Mouse (Mus musculus): ENCODE results near the gene Caly. TPM values are rescaled to one million over a fixed set of nuclear protein-coding genes. Genes with fewer than 3 reads are reported as not detected.

Gene Caly
- total RNA-seq, 1 experiment from 2014 or later: not detected

DNA sequence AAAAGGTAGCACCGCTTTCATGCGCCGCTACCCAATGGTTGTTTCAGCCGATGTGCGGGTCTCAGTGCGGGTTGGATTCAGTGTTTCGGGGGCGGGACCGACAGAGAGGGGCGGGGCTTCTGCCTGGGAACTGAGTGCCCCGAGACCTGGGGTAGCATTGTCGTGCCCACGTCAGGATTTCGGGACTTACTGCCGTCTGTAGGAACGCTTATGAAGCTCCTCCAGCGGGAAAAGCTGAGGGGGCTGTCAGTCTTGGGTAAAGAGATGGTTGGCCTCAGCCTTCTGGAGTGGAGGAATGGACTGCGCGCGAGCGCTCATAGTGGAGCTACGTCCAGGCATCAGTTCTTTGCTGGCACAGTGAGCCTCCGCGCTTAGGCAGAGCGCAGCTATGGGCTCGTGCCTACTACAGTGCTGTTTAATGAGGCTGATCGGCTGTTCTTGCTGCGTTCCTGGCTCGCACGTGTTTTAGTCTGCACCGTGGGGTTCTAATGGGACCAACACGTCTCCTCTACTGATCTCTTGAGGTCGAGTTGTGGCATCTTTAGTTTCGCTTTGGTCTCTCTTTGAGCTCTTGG, 33.1 kb downstream of the Caly start:
- ATAC-seq (replicated peaks; ENCODE audit: insufficient number of reproducible peaks, low FRiP score, low TSS enrichment, poor library complexity, severe bottlenecking): no peak

- ATAC-seq (replicated peaks; ENCODE audit: insufficient number of reproducible peaks, low FRiP score, low TSS enrichment, poor library complexity, severe bottlenecking): no peak
Observed at GRCm38 (mm10) chr7:140048361-140049114, 33.8 kb downstream of the Caly start, which contains the start of gene Msx3. Msx3 (minus strand) TSS chr7:140049089.

DNA sequence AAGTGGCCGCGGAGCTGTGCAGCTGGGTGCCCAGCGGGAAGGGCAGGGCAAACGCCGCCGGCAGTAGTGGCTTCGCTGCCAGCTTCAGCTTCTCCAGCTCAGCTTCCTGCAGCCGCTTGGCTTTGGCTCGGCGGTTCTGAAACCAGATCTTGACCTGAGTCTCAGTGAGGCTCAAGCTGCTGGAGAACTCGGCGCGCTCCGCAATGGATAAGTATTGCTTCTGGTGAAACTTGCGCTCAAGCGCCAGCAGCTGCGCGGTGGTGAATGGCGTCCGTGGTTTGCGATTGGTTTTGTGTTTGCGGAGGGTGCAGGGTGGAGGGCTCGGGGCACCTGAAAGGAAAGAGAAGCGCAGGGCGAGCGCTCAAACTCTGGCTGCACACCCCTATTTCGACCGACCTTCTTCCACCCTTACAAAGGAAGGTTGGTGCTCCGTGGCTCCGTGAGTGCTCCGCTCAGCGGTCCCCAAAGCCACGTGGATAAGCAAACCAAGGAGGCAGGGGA, 34.5 kb downstream of the Caly start:
- 0 out of 2 replicates have a peak, but pooled peaks have one; percentile 15 for ATAC-seq (replicated peaks; ENCODE audit: insufficient number of reproducible peaks, low FRiP score, low TSS enrichment, poor library complexity, severe bottlenecking)

DNA sequence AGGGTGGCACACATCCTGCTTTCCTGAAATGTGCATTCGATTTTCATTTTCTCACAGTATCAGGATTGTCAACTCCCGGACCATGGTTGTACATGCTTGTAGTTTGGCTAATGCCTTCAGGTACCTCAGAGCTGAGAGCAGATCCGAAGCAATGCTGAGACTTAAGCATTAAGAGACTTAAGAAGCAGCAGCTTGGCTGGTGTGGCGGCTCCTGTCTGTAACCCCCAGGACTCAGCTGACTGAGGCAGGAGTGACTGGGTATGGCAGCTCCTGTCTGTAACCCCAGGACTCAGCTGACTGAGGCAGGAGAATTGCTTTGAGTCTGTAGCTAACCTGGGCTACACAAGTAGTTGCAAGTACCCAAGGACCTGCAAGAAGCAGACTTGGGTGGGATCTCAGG, 36.8 kb downstream of the Caly start:
- no peak for ATAC-seq (replicated peaks; ENCODE audit: insufficient number of reproducible peaks, low FRiP score, low TSS enrichment, poor library complexity, severe bottlenecking)

DNA sequence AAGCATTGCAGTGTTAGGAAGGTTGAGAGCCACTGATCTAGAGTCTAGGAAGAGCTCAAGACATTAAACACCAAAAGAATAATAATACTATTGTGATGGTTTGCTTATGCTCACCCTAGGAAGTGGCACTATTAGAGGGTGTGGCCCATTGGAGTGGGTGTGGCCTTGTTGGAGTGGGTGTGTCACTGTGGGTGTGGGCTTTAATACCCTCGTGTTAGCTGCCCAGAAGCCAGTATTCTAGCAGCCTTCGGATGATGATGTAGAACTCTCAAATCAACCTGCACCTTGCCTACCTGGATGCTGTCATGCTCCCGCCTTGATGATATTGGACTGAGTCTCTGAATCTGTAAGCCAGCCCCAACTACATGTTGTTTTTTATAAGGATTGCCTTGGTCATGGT, 39.6 kb downstream of the Caly start:
- no peak for ATAC-seq (replicated peaks; ENCODE audit: insufficient number of reproducible peaks, low FRiP score, low TSS enrichment, poor library complexity, severe bottlenecking)

- no peak for ATAC-seq (replicated peaks; ENCODE audit: insufficient number of reproducible peaks, low FRiP score, low TSS enrichment, poor library complexity, severe bottlenecking)
Observed at GRCm38 (mm10) chr7:140037171-140037555, 45.2 kb downstream of the Caly start.

DNA sequence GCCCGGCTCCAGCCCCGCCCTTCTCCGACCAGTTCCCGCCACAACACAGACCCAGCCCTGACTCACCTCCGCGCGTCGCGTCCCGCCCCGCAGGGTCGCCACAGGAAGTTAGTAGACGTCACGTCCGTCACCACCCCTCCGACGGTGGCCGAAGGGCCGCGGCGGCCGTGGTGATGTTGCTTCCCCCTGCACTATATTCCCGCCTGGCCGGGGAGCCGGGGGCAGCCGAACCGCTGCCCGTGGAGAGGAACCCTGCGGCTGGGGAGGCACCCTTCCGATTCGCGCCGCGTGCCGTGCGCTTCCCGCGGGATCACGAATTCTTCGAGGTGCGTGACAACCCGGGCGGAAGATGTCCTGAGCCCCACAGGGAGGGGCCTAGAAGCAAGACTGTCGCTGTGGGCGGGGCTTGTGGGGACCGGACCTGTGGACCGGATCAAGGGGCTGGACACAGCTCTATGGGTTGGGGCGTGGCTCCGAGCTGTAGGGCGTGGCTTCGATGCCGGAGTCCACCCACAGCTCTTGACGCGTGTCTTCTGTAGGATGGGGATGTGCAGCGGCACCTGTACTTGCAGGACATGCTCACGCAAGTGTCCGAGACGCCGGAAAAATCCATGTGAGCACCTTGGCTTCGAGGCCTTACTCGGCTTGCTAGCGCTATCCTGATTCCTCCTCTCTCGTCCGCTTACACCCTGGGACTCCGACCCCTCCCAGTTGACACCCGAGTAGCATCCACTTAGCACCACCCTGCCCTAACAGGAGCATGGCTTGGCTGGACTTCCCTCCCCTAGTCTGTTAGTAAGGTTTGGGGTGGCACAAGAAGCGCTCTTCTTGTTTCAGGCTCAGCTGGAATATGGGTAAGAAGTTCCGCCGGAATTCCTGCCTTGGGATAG, 45.8 kb downstream of the Caly start, which contains the start of the genes Zfp511 and Tubgcp2:
Zfp511 (plus strand) TSS at position 111 of the 890 bp plus-strand sequence.
Tubgcp2 (minus strand) TSS at position 389 of the 890 bp plus-strand sequence.
- ATAC-seq (replicated peaks; ENCODE audit: insufficient number of reproducible peaks, low FRiP score, low TSS enrichment, poor library complexity, severe bottlenecking): peak; percentile 94

- ATAC-seq (replicated peaks; ENCODE audit: insufficient number of reproducible peaks, low FRiP score, low TSS enrichment, poor library complexity, severe bottlenecking): no peak
Observed at GRCm38 (mm10) chr7:140035456-140035855, 46.9 kb downstream of the Caly start.

GRCm38 (mm10) chr7:140033386-140033785, 49.0 kb downstream of the Caly start:
- no peak for ATAC-seq (replicated peaks; ENCODE audit: insufficient number of reproducible peaks, low FRiP score, low TSS enrichment, poor library complexity, severe bottlenecking)

DNA sequence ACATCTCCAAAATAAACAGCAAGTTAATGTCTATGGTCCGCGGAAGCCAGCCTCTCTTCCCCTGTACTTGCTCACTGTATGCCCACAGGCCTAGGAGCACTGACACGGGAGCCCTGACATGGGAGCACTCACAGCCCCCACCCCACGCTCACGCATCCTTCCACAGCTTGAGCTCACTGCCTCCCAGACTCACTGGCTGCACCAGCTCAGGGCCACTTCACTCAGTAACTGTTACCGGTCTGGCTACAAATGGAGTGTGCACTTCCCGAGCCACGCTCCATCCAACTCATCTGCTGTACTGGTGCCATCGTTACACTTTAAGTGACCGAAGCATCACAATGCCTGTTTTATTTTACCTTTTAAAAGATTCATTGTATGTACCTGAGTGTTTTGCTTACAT, 50.0 kb downstream of the Caly start:
- no peak for ATAC-seq (replicated peaks; ENCODE audit: insufficient number of reproducible peaks, low FRiP score, low TSS enrichment, poor library complexity, severe bottlenecking)

- ATAC-seq (replicated peaks; ENCODE audit: insufficient number of reproducible peaks, low FRiP score, low TSS enrichment, poor library complexity, severe bottlenecking): no peak
Observed at GRCm38 (mm10) chr7:140031771-140032170, 50.6 kb downstream of the Caly start.

Other genes with a start within 250 kb of the Caly start
- not detected in 3 replicates for gene Adgra1, start 248.4 kb downstream of the Caly start, total RNA-seq (2017)
- gene Kndc1, start 187.9 kb downstream of the Caly start, total RNA-seq (2017): not detected in 3 replicates
- gene Utf1, start 138.8 kb downstream of the Caly start, total RNA-seq (2017): not detected in 3 replicates
- 1.5 TPM in 1 of 3 replicates, not detected in the others for gene 6430531B16Rik, start 103.8 kb downstream of the Caly start, total RNA-seq (2017)
- gene Adam8, start 90.0 kb downstream of the Caly start, total RNA-seq (2017): 10.2 to 54.2 TPM (median 40.8 TPM) in 3 replicates
- gene Zfp511, start 46.2 kb downstream of the Caly start, total RNA-seq (2017): 27.4 to 31.4 TPM (median 27.6 TPM) in 3 replicates
- gene Tubgcp2, start 45.9 kb downstream of the Caly start, total RNA-seq (2017): 16.3 to 28.9 TPM (median 26.9 TPM) in 3 replicates
- not detected in 3 replicates for gene Msx3, start 33.5 kb downstream of the Caly start, total RNA-seq (2017)
- not detected in 3 replicates for gene Prap1, start 10.8 kb upstream of the Caly start, total RNA-seq (2017)
- gene Fuom, start 19.9 kb upstream of the Caly start, total RNA-seq (2017): 2.8 to 7.7 TPM (median 4.5 TPM) in 3 replicates
- 0.87 to 1.5 TPM (median 1.2 TPM) in 3 replicates for gene Paox, start 33.3 kb upstream of the Caly start, total RNA-seq (2017)
- gene Echs1, start 33.9 kb upstream of the Caly start, total RNA-seq (2017): 37.8 to 42.3 TPM (median 41.5 TPM) in 3 replicates
- gene Mtg1, start 55.0 kb upstream of the Caly start, total RNA-seq (2017): 3.7 to 7.6 TPM (median 4.4 TPM) in 3 replicates
- gene Sprn, start 72.3 kb upstream of the Caly start, total RNA-seq (2017): not detected in 3 replicates
- gene Olfr522, start 82.2 kb upstream of the Caly start, total RNA-seq (2017): not detected in 3 replicates
- gene Olfr523, start 90.7 kb upstream of the Caly start, total RNA-seq (2017): not detected in 3 replicates
- gene Olfr524, start 123.4 kb upstream of the Caly start, total RNA-seq (2017): not detected in 3 replicates
- 0.39 to 0.48 TPM in 2 of 3 replicates, not detected in the other for gene Cd163l1, start 135.7 kb upstream of the Caly start, total RNA-seq (2017)
- 0.85 to 2.5 TPM in 2 of 3 replicates, not detected in the other for gene 5830411N06Rik, start 164.7 kb upstream of the Caly start, total RNA-seq (2017)
- not detected in 3 replicates for gene Olfr525, start 238.3 kb upstream of the Caly start, total RNA-seq (2017)

Measured in monocyte, adult 5-6 weeks (primary cell).